ENCODE assay signal across 18 mouse cellular contexts in the genomic region with DNA sequence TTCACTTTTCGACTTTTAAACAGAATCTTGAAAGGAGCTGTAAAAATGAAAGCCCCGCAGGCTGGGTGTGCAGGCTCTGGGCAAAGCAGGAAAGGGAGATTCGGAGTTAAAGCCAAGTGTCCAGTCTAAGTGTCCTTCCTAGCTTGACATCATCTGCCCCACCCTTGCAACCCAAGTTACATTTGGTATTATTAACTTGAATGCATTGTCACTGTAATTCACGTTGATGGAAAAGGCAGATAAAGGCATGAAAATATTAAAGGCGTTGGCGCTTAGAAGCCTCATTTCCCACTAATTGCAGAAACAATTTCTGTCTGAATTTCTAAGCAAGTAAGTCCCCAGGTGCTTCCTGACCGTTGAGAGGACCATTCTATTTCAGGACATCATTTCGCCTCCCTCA. TPM values are rescaled to one million over a fixed set of nuclear protein-coding genes. Genes with fewer than 3 reads are reported as not detected.
A peak's percentile ranks its signal among the peaks of the same experiment; 100 is the strongest.
DNase-seq lines count a peak whose midpoint lies in the region; ATAC-seq and TF ChIP-seq lines count a peak whose summit lies in the region.
"Had no signal": no experiment of that assay in that cellular context is flagged by ENCODE, and none has a peak within 500 bp of the region (broad histone marks: within the 10 kb centered on the region; RNA-seq: fewer than 3 reads in every experiment).

No protein-coding gene starts in this region.

- no peaks in the 10 kb centered on the region for H3K27me3 ChIP-seq in kidney, adult 2 months (replicated peaks; ENCODE audit: control insufficient read depth, insufficient read depth, low read length)
- H3K27me3 ChIP-seq: neural tube, embryonic 13.5 days; Patski; stomach, embryonic 15.5 days had no signal

- TF ChIP-seq CTCF in gastrocnemius, adult 2 months (IDR thresholded peaks at IDR 0.05) = no peak
- TF ChIP-seq CTCF in kidney, adult 2 months (conservative IDR thresholded peaks at IDR 0.05; ENCODE audit: insufficient read depth, insufficient read length, low read depth, low read length) = no peak

- peak overlapping the region; percentile 75 for H3K4me3 ChIP-seq in gastrocnemius, adult 2 months
- H3K4me3 ChIP-seq in kidney, adult 2 months (ENCODE audit: insufficient read depth, low read depth, low read length) = no peak overlapping the region
- H3K4me3 ChIP-seq: embryonic facial prominence, embryonic 13.5 days; neural tube, embryonic 13.5 days; stomach, embryonic 15.5 days had no signal

- no peaks in the 10 kb centered on the region for H3K36me3 ChIP-seq in kidney, adult 2 months (ENCODE audit: control insufficient read depth, insufficient read depth, low read length)
- H3K36me3 ChIP-seq: embryonic facial prominence, embryonic 13.5 days; stomach, embryonic 15.5 days had no signal

- peak overlapping the region; percentile 87 for H3K27ac ChIP-seq in gastrocnemius, adult 2 months
- H3K27ac ChIP-seq in kidney, adult 2 months (ENCODE audit: insufficient read depth, low read depth, low read length) = no peak overlapping the region
- H3K27ac ChIP-seq: embryonic facial prominence, embryonic 13.5 days; hindbrain, postnatal 0 days; neural tube, embryonic 13.5 days; stomach, embryonic 15.5 days had no signal

- no peak for DNase-seq in gastrocnemius, adult 2 months
- DNase-seq in gastrocnemius, postnatal 14 days = no peak
- peak; percentile 47 for DNase-seq in kidney, adult 2 months
- no peak for DNase-seq in kidney, postnatal 4 days
- DNase-seq in lung, postnatal 10 days = peak; percentile 48
- no peak for DNase-seq in lung, postnatal 14 days
- DNase-seq: adrenal gland, postnatal 25 days; cerebellum, adult 9-11 months; forebrain, postnatal 0 days; gastrocnemius, postnatal 10 days; spleen, adult 18-20 months had no signal

- WGBS in kidney, adult 2 months = 68% methylated on average over 8 of the region's 8 CpGs

- intact Hi-C loops in gastrocnemius, adult 2 months (cut with DNase I) = loop anchor here (5.0 kb wide), 1 partner anchor 129 kb away; no protein-coding TSS in a partner anchor
- intact Hi-C loops in gastrocnemius, postnatal 14 days (cut with DNase I; ENCODE audit: low total_unique reads) = no loop called here

- TF ChIP-seq POLR2A in kidney, adult 2 months (IDR thresholded peaks at IDR 0.05; ENCODE audit: low read depth, low read length) = no peak

- ATAC-seq in megakaryocyte progenitor cell, adult 5-6 weeks (replicated peaks; ENCODE audit: poor library complexity) = peak; percentile 20; the same call in 1 of the 2 replicates
- no peak for ATAC-seq in activated CD4-positive, CD25-positive, alpha-beta regulatory T cell, adult 4 months
- ATAC-seq: forebrain, postnatal 0 days; hindbrain, postnatal 0 days; Patski had no signal

- H3K4me1 ChIP-seq in kidney, adult 2 months (ENCODE audit: control insufficient read depth, insufficient read depth, low read length) = no peaks in the 10 kb centered on the region; the same call in 1 of the 2 replicates

RNA-seq across cellular contexts. Expression of gene Socs2, which starts 20.6 kb away (rescaled TPM):
- total RNA-seq in gastrocnemius, adult 2 months (2021) = 10 to 100 TPM; 18.0 to 26.9 TPM
- 1 to 10 TPM; 8.2 to 9.4 TPM for total RNA-seq in gastrocnemius, postnatal 14 days (2021)
- polyA plus RNA-seq in kidney, adult 2 months (2012; rRNA removed) = 24.5 and 42.9 TPM in 2 replicates
- total RNA-seq in megakaryocyte progenitor cell, adult 5-6 weeks (2015) = 1.0 TPM in 1 of 2 replicates, not detected in the other
- 0.33 and 0.61 TPM in 2 replicates for total RNA-seq in megakaryocyte progenitor cell, adult 5-6 weeks (2017)
- 10 to 100 TPM; 76.0 to 81.6 TPM for polyA plus RNA-seq in activated CD4-positive, CD25-positive, alpha-beta regulatory T cell, adult 4 months (2017; shearing (Covaris generic))

Comparison
In these comparisons a context has a peak if more than half of its experiments do, and no peak if none do; other contexts are left out.
1. DNase-seq: peak in kidney, adult 2 months (single experiment) and lung, postnatal 10 days (single experiment); none in gastrocnemius, adult 2 months (single experiment), gastrocnemius, postnatal 14 days (single experiment), kidney, postnatal 4 days (0 of 2) and lung, postnatal 14 days (single experiment).
2. RNA of gene Socs2, which starts 20.6 kb away (total RNA-seq): 18.0 to 26.9 TPM in gastrocnemius, adult 2 months and 8.2 to 9.4 TPM in gastrocnemius, postnatal 14 days; 0.33 to 1.0 TPM in megakaryocyte progenitor cell, adult 5-6 weeks; every median in the first group is over 4 times any median in the second.